Mouse (Mus musculus): ENCODE data around the gene Lyzl4. TPM values are rescaled to one million over a fixed set of nuclear protein-coding genes. Genes with fewer than 3 reads are reported as not detected.

Lyzl4 gene
- total RNA-seq, 2 experiments from 2014 or later: not detected

- peak; percentile 31; the same call in 1 of the 2 replicates for ATAC-seq (replicated peaks; ENCODE audit: poor library complexity)
These were observed 92.9 kb downstream of the Lyzl4 start for GRCm38 (mm10) chr9:121549010-121549409.

- ATAC-seq (replicated peaks; ENCODE audit: poor library complexity): no peak
These were observed 94.5 kb downstream of the Lyzl4 start for GRCm38 (mm10) chr9:121547431-121547830.

GRCm38 (mm10) chr9:121541530-121541929 is 100.4 kb downstream of the Lyzl4 start:
- no peak for ATAC-seq (replicated peaks; ENCODE audit: poor library complexity)

GRCm38 (mm10) chr9:121532626-121533025 is 109.3 kb downstream of the Lyzl4 start:
- ATAC-seq (replicated peaks; ENCODE audit: poor library complexity): no peak

GRCm38 (mm10) chr9:121528605-121529357 is 113.1 kb downstream of the Lyzl4 start:
- ATAC-seq (replicated peaks; ENCODE audit: poor library complexity): no peak

Other genes with a start within 250 kb of the Lyzl4 start
- not detected in 2 replicates for gene Cck, start 146.4 kb downstream of the Lyzl4 start, total RNA-seq (2015)
- not detected in 2 replicates for gene Cck, start 146.4 kb downstream of the Lyzl4 start, total RNA-seq (2017)
- gene Vipr1, start 620 bp upstream of the Lyzl4 start, total RNA-seq (2015): not detected in 2 replicates
- 0.12 and 0.41 TPM in 2 replicates for gene Vipr1, start 620 bp upstream of the Lyzl4 start, total RNA-seq (2017)
- 11.1 and 11.5 TPM in 2 replicates for gene Sec22c, start 63.4 kb upstream of the Lyzl4 start, total RNA-seq (2015)
- gene Sec22c, start 63.4 kb upstream of the Lyzl4 start, total RNA-seq (2017): 6.6 and 12.0 TPM in 2 replicates
- 43.7 and 71.4 TPM in 2 replicates for gene Ss18l2, start 68.2 kb upstream of the Lyzl4 start, total RNA-seq (2015)
- 39.8 and 59.3 TPM in 2 replicates for gene Ss18l2, start 68.2 kb upstream of the Lyzl4 start, total RNA-seq (2017)
- 92.4 and 140 TPM in 2 replicates for gene Nktr, start 77.1 kb upstream of the Lyzl4 start, total RNA-seq (2015)
- gene Nktr, start 77.1 kb upstream of the Lyzl4 start, total RNA-seq (2017): 100.0 and 142 TPM in 2 replicates
- 0.05 and 0.62 TPM in 2 replicates for gene Zfp651, start 117.2 kb upstream of the Lyzl4 start, total RNA-seq (2015)
- 0.24 TPM in 1 of 2 replicates, not detected in the other for gene Zfp651, start 117.2 kb upstream of the Lyzl4 start, total RNA-seq (2017)
- gene Klhl40, start 135.5 kb upstream of the Lyzl4 start, total RNA-seq (2015): not detected in 2 replicates
- gene Klhl40, start 135.5 kb upstream of the Lyzl4 start, total RNA-seq (2017): 0.17 TPM in 1 of 2 replicates, not detected in the other
- gene Hhatl, start 150.4 kb upstream of the Lyzl4 start, total RNA-seq (2015): not detected in 2 replicates
- not detected in 2 replicates for gene Hhatl, start 150.4 kb upstream of the Lyzl4 start, total RNA-seq (2017)
- 0.42 TPM in 1 of 2 replicates, not detected in the other for gene Ccdc13, start 197.4 kb upstream of the Lyzl4 start, total RNA-seq (2015)
- gene Ccdc13, start 197.4 kb upstream of the Lyzl4 start, total RNA-seq (2017): not detected in 2 replicates
- 89.9 and 101 TPM in 2 replicates for gene Higd1a, start 216.3 kb upstream of the Lyzl4 start, total RNA-seq (2015)
- 14.1 and 21.7 TPM in 2 replicates for gene Higd1a, start 216.3 kb upstream of the Lyzl4 start, total RNA-seq (2017)